Mouse (Mus musculus): ENCODE results near the gene Safb. TPM values are rescaled to one million over a fixed set of nuclear protein-coding genes. Genes with fewer than 3 reads are reported as not detected.

Safb gene
- total and polyA plus RNA-seq, 2 experiments: 20.8 to 56.2 TPM

GRCm38 (mm10) chr17:56616725-56617124 is 32.1 kb downstream of the Safb start:
- TF ChIP-seq POLR2A (IDR thresholded peaks at IDR 0.05; ENCODE audit: extremely low read depth, insufficient read depth, low read length) (no peak), CTCF (IDR thresholded peaks at IDR 0.05; ENCODE audit: low read depth, low read length) (no peak)
- 78% methylated on average over 3 of the region's 3 CpGs for WGBS
- no peak overlapping the region for H3K4me3 ChIP-seq (ENCODE audit: insufficient read depth, low read depth, low read length)
- peaks cover 11% of the 10 kb centered on the region; the same call in 1 of the 2 replicates for H3K79me2 ChIP-seq (ENCODE audit: control insufficient read depth, insufficient read depth, low read length)
- H3K4me1 ChIP-seq (ENCODE audit: control insufficient read depth, insufficient read depth, low read length): peaks cover 12% of the 10 kb centered on the region
- H3K27me3 ChIP-seq (ENCODE audit: control insufficient read depth, insufficient read depth, low read length): no peaks in the 10 kb centered on the region
- H3K36me3 ChIP-seq (ENCODE audit: control insufficient read depth, insufficient read depth, low read length): peaks cover 6% of the 10 kb centered on the region; the same call in 1 of the 2 replicates
- H3K27ac ChIP-seq (replicated peaks; ENCODE audit: insufficient read depth, low read depth, low read length): no peak overlapping the region
- no peak for DNase-seq (ENCODE audit: extremely low read depth, low read depth, low spot score)
- H3K9ac ChIP-seq (ENCODE audit: low read depth, low read length): no peak overlapping the region

- no peak for TF ChIP-seq POLR2A (IDR thresholded peaks at IDR 0.05; ENCODE audit: extremely low read depth, insufficient read depth, low read length)
- no peak for TF ChIP-seq CTCF (IDR thresholded peaks at IDR 0.05; ENCODE audit: low read depth, low read length)
- peaks cover 11% of the 10 kb centered on the region; the same call in 1 of the 2 replicates for H3K79me2 ChIP-seq (ENCODE audit: control insufficient read depth, insufficient read depth, low read length)
- 91% methylated on average over 8 of the region's 8 CpGs for WGBS
- no peak overlapping the region for H3K9ac ChIP-seq (ENCODE audit: low read depth, low read length)
- peaks cover 11% of the 10 kb centered on the region; the same call in 1 of the 2 replicates for H3K36me3 ChIP-seq (ENCODE audit: control insufficient read depth, insufficient read depth, low read length)
- H3K4me3 ChIP-seq (ENCODE audit: insufficient read depth, low read depth, low read length): no peak overlapping the region
- H3K4me1 ChIP-seq (ENCODE audit: control insufficient read depth, insufficient read depth, low read length): peaks cover 8% of the 10 kb centered on the region
- DNase-seq (ENCODE audit: extremely low read depth, low read depth, low spot score): no peak
- no peaks in the 10 kb centered on the region for H3K27me3 ChIP-seq (ENCODE audit: control insufficient read depth, insufficient read depth, low read length)
- no peak overlapping the region for H3K27ac ChIP-seq (replicated peaks; ENCODE audit: insufficient read depth, low read depth, low read length)
Observed at GRCm38 (mm10) chr17:56617628-56618027, 33.0 kb downstream of the Safb start.

GRCm38 (mm10) chr17:56625495-56625894 is 40.9 kb downstream of the Safb start:
- no peak overlapping the region for H3K9ac ChIP-seq (ENCODE audit: low read depth, low read length)

GRCm38 (mm10) chr17:56626260-56626659 is 41.6 kb downstream of the Safb start:
- WGBS: under 1% methylated on average over 32 of the region's 32 CpGs
- no peak for TF ChIP-seq POLR2A (IDR thresholded peaks at IDR 0.05; ENCODE audit: extremely low read depth, insufficient read depth, low read length)
- no peak for TF ChIP-seq CTCF (IDR thresholded peaks at IDR 0.05; ENCODE audit: low read depth, low read length)
- Histone ChIP-seq H3K79me2 (ENCODE audit: control insufficient read depth, insufficient read depth, low read length) (peaks cover 15% of the 10 kb centered on the region), H3K4me3 (ENCODE audit: insufficient read depth, low read depth, low read length) (peak overlapping the region; percentile 86), H3K9ac (ENCODE audit: low read depth, low read length) (peak overlapping the region; percentile 94), H3K27ac (replicated peaks; ENCODE audit: insufficient read depth, low read depth, low read length) (0 out of 2 replicates have a peak overlapping the region, but pooled peaks have one; percentile 14), H3K27me3 (ENCODE audit: control insufficient read depth, insufficient read depth, low read length) (no peaks in the 10 kb centered on the region), H3K36me3 (ENCODE audit: control insufficient read depth, insufficient read depth, low read length) (peaks cover 7% of the 10 kb centered on the region; the same call in 1 of the 2 replicates), H3K4me1 (ENCODE audit: control insufficient read depth, insufficient read depth, low read length) (peaks cover 10% of the 10 kb centered on the region; the same call in 1 of the 2 replicates)
- DNase-seq (ENCODE audit: extremely low read depth, low read depth, low spot score): no peak

More at GRCm38 (mm10) chr17:56625495-56625894, 40.9 kb downstream of the Safb start:
- no peak for DNase-seq (ENCODE audit: extremely low read depth, low read depth, low spot score)
- Histone ChIP-seq H3K4me3 (ENCODE audit: insufficient read depth, low read depth, low read length) (no peak overlapping the region), H3K36me3 (ENCODE audit: control insufficient read depth, insufficient read depth, low read length) (peaks cover 10% of the 10 kb centered on the region; the same call in 1 of the 2 replicates), H3K79me2 (ENCODE audit: control insufficient read depth, insufficient read depth, low read length) (peaks cover 15% of the 10 kb centered on the region), H3K4me1 (ENCODE audit: control insufficient read depth, insufficient read depth, low read length) (peaks cover 10% of the 10 kb centered on the region; the same call in 1 of the 2 replicates), H3K27me3 (ENCODE audit: control insufficient read depth, insufficient read depth, low read length) (no peaks in the 10 kb centered on the region), H3K27ac (replicated peaks; ENCODE audit: insufficient read depth, low read depth, low read length) (no peak overlapping the region)
- WGBS: 44% methylated on average over 3 of the region's 3 CpGs
- TF ChIP-seq POLR2A (IDR thresholded peaks at IDR 0.05; ENCODE audit: extremely low read depth, insufficient read depth, low read length): no peak
- TF ChIP-seq CTCF (IDR thresholded peaks at IDR 0.05; ENCODE audit: low read depth, low read length): no peak

GRCm38 (mm10) chr17:56626754-56627470 is 42.3 kb downstream of the Safb start, which contains the start of gene Lonp1:
Gene Lonp1, minus strand, starts transcription at chr17:56626887.
- no peak for TF ChIP-seq CTCF (IDR thresholded peaks at IDR 0.05; ENCODE audit: low read depth, low read length)
- 0 out of 2 replicates have a peak, but pooled peaks have one; percentile 36 for TF ChIP-seq POLR2A (IDR thresholded peaks at IDR 0.05; ENCODE audit: extremely low read depth, insufficient read depth, low read length)
- Histone ChIP-seq H3K27ac (replicated peaks; ENCODE audit: insufficient read depth, low read depth, low read length) (peak within 1 kb of the TSS; percentile 87), H3K4me3 (ENCODE audit: insufficient read depth, low read depth, low read length) (peak within 1 kb of the TSS; percentile 86), H3K27me3 (ENCODE audit: control insufficient read depth, insufficient read depth, low read length) (no peaks in the 10 kb centered on the region), H3K9ac (ENCODE audit: low read depth, low read length) (peak within 1 kb of the TSS; percentile 94), H3K36me3 (ENCODE audit: control insufficient read depth, insufficient read depth, low read length) (peaks cover 3% of the 10 kb centered on the region; the same call in 1 of the 2 replicates), H3K79me2 (ENCODE audit: control insufficient read depth, insufficient read depth, low read length) (peaks cover 15% of the 10 kb centered on the region), H3K4me1 (ENCODE audit: control insufficient read depth, insufficient read depth, low read length) (peaks cover 10% of the 10 kb centered on the region; the same call in 1 of the 2 replicates)
- WGBS: under 1% methylated on average over 51 of the region's 51 CpGs
- DNase-seq (ENCODE audit: extremely low read depth, low read depth, low spot score): peak; percentile 93

Measured in liver, adult 2 months (tissue).